Mouse (Mus musculus) heart, adult 18-20 months (tissue): ENCODE data around the gene Erc2. TPM values are rescaled to one million over a fixed set of nuclear protein-coding genes. Genes with fewer than 3 reads are reported as not detected.

Experiments used
- DNase-seq, 2 experiments: peaks; one replicate each; pipeline ENCODE4 v3.0.0; 2021 to 2022; ENCODE audit warnings: mixed read lengths in 1 of 2
- total RNA-seq, 2 experiments: library from RNA; stranded (reverse); gene quantifications; 2 replicates each; pipeline ENCODE4 v1.2.3; 2021

Erc2 gene
- total RNA-seq, 2 experiments from 2014 or later, result 0.99 to 1.5 TPM

GRCm38 (mm10) chr14:28381801-28382550 is 759.7 kb downstream of the Erc2 start:
- no peak for DNase-seq

DNA sequence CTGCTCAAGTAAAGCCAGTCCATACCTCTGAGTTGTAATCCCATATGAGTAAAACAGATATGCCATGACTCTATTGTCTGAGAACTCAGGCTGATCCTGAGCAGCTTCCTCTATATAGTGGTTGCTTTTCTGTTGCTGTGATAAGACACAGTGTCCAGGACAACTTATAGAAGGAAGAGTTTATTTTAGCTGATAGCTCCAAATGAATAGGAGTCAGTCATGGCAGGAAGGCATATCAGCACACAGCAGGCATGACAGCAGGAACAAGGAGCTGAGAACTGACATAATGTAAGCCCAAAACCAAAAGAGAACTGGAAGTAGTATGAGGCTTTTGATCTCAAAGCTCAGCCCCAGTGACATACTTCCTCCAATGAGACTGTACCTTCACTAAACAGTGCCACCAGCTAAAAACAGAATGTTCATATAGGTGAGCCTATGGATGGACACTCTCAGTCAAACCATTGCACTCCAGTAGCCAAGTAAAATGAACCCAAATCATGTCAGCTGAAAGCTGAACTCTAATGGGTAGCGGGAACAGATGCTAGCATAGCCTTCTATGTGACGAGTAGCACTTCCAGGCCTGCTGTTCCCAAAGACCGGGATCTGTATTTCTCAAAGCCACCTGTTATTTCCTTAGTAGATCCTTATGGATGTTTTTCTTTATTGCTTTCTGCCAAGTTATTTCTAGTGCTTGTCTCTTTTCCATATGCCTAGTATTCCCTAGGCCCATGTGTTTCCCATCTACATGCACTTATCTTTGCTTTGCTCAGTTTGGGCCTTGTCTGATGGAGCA is 764.8 kb downstream of the Erc2 start:
- DNase-seq, result no peak

DNA sequence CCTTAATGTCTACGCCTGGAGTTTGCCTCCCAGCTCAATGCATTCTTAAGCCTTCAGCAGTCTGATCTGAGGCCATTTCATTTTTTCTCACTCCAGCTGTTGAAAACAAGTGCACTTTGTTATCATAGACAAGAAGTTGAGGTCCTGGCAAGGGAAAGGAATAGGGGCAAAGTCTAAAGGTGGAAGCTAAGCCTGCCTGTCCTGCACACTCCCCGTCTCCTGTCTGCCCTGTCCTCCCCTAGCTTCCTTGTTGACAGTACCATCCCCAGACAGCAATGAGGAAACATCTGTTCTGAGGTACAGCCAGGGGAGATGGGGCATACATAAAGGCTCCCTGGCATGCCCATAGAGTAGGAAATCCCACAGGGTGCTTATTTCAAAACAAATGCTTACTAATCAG is 776.7 kb downstream of the Erc2 start:
- no peak for DNase-seq

GRCm38 (mm10) chr14:28399897-28400296 is 777.7 kb downstream of the Erc2 start:
- no peak for DNase-seq

- DNase-seq, result no peak
These were observed 783.1 kb downstream of the Erc2 start for GRCm38 (mm10) chr14:28405277-28405840.

DNA sequence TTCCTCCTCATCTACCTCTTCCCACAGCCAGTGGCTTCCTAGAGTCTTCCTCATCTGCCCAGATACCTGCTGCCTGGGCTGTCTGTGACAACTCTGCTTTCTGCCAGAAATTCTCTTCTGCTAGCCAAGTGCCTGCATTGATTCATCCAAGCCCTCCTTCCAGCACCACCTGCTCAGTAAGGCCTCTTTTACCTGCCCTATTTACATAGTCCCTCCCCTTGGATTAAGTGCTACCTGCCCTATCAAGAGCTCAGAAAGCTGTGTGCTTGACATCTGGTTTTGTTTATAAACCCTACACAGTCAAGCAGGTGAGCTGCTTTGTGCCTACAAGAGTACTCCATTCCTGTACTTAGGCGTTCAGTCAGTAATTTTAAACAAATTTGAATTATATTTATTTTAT is 787.2 kb downstream of the Erc2 start:
- DNase-seq, result no peak

DNA sequence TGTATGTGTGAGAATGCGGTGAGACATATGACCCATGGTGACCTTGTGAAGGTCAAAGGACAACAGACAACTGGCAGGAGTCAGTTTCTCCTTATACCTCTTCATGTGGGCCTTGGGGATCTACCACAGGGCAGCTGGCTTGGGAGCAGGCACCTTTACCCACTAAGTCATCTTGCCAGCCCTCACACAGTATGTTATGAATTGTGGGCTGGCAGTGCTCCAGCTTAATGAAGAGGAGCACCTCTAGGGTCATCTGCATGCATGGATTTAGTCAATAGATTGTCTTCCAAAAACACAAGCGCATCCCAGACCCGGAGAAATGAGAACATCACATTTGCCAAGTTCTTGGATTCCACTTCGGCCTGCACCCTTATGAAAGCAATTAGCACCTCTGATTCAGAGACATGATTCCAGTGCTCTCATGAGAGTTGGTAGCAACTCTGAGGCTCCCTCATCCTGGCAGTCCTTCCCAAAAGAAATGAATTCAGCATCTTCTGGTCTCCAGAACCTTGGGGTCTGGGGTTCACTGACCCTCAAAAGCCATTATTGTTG is 787.6 kb downstream of the Erc2 start:
- no peak for DNase-seq

GRCm38 (mm10) chr14:28410789-28411225 is 788.6 kb downstream of the Erc2 start:
- DNase-seq, result peak in 1 of 2 experiments; percentile 15

DNA sequence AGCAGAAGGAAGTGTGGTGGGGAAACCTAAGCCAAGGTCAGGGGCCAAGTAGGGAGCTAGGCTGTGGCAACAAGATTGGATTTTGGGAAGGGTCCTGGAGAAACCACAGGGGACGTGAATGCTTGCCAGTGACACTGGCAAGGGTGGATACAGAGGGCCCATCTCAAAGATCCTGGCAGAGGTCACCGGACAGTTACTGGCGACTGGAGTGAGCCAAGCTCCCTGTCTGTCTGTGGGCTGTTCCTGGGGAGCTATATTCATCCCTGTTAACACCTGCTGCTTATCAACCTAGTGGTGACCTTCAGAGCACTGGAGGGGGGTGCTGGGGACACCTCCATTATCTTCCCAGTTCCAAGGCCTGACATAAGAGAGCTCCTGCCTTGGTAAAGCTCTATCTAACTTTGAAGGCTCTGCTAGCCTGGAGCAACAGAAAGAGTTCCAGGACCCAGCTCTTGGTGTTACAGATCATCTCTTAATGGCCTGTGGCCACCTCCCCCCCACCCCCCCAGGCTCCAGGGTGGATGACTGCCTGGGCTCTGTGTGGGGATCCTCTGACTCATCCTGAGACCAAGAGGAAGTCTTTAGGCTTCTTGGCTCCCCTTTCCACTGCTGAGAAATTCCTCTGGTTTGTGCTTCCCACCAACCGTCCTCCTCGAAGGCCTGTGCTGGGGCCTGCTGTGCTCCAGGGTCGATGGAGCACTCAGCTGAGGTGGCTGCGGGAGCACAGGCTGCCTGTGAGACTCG is 790.2 kb downstream of the Erc2 start:
- peak in 1 of 2 experiments; percentile 16 for DNase-seq

- DNase-seq, result no peak
These were observed 791.3 kb downstream of the Erc2 start for GRCm38 (mm10) chr14:28413516-28413915.

- DNase-seq, result peak; percentile 33 to 34
These were observed 794.8 kb downstream of the Erc2 start for GRCm38 (mm10) chr14:28417019-28417418.

GRCm38 (mm10) chr14:28418497-28418896 is 796.3 kb downstream of the Erc2 start:
- DNase-seq, result no peak

- no peak for DNase-seq
These were observed 797.0 kb downstream of the Erc2 start for GRCm38 (mm10) chr14:28419188-28419587.

GRCm38 (mm10) chr14:28420596-28420995 is 798.4 kb downstream of the Erc2 start:
- DNase-seq, result no peak

- DNase-seq, result no peak
These were observed 804.4 kb downstream of the Erc2 start for GRCm38 (mm10) chr14:28426610-28427009.

GRCm38 (mm10) chr14:28431703-28432309 is 809.6 kb downstream of the Erc2 start:
- no peak for DNase-seq

- no peak for DNase-seq
These were observed 812.8 kb downstream of the Erc2 start for GRCm38 (mm10) chr14:28434996-28435395.

GRCm38 (mm10) chr14:28439171-28439570 is 816.9 kb downstream of the Erc2 start:
- no peak for DNase-seq

GRCm38 (mm10) chr14:28441240-28441967 is 819.2 kb downstream of the Erc2 start:
- DNase-seq, result peak in 1 of 2 experiments; percentile 12

DNA sequence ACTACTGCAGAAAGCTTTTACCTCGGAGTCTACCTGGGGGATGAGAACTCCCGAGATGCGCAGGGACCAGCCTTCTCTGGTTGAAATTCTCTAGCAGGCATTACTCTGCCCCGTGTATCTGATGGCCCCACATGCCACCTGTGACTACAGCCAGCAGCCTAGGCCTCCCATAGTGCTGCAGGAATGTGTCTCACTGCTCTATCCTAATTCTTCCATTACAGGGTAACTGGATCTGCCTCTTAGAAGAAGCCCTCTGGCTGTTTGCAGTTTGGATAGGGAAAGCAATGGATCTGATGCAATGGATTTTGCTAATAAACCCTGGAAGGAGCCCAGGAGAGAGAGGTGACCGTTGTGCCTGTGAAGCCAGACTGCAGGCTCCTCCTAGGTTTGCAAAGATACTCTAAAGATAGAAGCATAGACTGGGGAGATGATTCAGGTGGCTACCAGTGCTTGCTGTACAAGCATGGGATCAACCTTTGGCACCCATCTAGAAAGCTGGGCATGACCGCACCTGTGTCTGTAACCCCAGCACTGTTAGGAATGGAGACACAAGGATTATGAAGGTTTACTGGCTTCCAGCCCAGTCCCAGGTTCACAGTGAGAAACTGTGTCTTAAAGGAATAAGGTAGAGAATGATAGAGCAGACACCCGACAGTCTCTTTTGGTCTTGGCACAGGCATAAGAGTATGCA is 821.2 kb downstream of the Erc2 start:
- DNase-seq, result no peak
